Mouse (Mus musculus): ENCODE measurements around the gene Cdc42se2.

Cdc42se2 gene

GRCm38 (mm10) chr11:54793173-54793572 is 5.7 kb upstream of the Cdc42se2 start:
- DNase-seq (ENCODE audit: low read depth, low spot score), result no peak

DNA sequence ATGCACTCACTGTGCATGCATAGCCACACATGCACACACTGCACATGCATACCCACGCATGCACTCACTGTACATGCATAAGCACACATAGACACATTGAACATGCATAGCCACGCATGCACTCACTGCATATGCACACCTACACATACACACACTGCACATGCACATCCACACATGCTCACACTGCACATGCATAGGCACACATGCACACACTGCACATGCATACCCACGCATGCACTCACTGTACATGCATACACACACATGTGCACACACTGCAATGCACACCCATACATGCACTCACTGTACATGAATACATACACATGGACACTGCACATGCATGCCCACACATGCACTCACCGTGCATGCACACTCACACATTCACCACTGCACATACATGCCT is 4.0 kb upstream of the Cdc42se2 start:
- DNase-seq (ENCODE audit: low read depth, low spot score), result no peak

DNA sequence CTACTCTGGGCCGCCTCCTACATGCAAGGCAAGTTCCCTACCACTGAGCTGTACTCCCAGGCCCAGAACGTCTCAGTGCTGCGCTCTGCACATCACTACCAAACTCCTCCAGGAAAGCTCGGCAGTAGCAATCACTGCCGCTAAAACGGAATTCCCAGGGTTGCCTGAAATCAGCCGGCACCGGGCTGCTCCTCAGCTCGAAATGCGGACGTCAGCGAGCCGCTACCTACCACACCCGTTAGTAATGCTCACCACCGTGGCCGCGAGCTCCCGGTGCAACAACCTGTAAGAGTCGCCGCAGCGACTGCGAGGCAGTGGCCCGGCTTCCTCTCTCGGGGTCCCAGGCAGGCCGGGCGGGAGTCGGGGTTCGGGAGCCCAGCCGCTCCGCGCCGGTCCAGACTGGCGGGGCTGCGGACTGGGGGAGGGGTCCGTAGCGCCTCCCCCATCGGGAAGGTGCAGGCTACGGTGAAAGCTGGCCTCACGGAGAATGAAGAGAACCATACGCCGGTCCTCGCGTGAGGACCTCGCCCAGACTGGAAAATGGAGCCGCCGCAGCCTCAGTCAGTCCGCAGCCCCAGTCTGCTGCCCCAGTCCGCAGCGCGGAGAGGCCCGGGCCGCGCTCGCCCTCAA is 502 bp downstream of the Cdc42se2 start:
- DNase-seq (ENCODE audit: low read depth, low spot score), result peak; percentile 24

GRCm38 (mm10) chr11:54785566-54785965 is 1.9 kb downstream of the Cdc42se2 start:
- DNase-seq (ENCODE audit: low read depth, low spot score), result no peak

- no peak for DNase-seq (ENCODE audit: low read depth, low spot score)
These were observed 3.0 kb downstream of the Cdc42se2 start for GRCm38 (mm10) chr11:54784436-54784835.

DNA sequence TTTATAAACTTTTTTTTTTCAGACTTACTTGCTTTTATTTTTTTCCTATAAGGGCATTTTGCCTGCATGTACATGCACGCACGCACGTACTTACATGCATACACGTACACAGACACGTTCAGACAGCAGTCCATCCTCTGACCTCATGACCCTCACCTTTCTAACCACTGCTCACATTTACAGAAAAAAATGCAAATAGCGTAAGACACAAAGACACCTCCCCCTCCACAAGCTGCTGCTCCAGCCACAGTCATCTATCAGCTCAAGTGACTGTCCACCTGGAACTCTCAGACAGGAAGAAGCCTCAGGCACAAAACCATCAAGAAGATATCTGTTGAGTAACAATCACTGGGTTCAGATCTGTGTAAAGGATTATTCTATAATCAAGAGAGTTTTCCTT is 5.2 kb downstream of the Cdc42se2 start:
- no peak for DNase-seq (ENCODE audit: low read depth, low spot score)

DNA sequence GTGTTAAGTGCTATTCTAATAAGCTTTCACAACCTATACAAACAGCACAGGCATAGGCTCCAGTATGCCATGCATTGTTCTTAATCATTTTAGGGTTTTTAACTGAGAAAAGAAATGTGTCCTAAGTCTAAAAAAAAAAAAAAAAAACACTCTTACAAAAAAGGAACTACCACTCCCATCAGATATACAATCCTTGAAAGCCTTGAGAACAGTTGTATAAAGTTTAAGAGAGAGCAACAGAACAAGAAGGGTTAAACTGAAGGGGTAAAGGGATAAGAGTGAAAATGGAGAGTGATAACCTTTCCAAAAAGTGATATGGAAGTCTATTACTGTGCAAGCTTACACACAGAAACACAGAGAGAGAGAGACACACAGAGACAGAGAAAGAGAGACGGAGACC is 7.5 kb downstream of the Cdc42se2 start:
- no peak for DNase-seq (ENCODE audit: low read depth, low spot score)

GRCm38 (mm10) chr11:54778131-54778844 is 9.2 kb downstream of the Cdc42se2 start:
- DNase-seq (ENCODE audit: low read depth, low spot score), result peak; percentile 49

DNA sequence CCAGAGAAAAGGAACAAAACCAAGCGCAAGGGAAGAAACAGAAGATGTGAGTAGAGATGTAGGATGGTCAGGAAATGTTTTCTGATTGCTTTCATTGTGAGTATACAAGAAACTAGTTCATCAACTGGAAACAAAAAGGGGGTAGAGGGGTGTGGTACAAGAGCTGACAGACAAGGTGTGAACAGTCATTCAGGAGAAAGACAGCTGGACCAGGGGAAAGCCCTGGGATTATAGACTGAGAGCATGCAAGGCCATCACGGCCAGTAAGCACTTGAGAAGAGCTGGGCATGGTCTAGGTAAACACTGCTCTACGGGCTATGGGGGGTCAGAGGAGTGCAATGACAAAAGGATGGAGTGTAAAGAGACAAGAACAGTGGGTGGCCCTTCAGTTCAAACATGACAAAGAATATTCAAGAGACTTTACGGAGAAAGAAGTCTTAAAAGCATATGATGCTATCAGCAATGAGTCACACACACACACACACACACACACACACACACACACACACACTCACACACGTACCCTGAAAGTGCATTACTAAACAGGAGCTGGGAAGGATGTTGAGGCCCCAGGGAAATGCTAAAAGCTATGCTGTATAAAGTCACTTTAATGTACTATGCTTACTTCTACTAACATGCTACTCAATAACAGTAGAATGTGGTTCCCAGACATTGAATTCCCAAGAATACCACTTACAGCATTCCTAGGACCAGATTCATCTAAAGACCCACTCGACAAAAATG is 9.9 kb downstream of the Cdc42se2 start:
- DNase-seq (ENCODE audit: low read depth, low spot score), result no peak

DNA sequence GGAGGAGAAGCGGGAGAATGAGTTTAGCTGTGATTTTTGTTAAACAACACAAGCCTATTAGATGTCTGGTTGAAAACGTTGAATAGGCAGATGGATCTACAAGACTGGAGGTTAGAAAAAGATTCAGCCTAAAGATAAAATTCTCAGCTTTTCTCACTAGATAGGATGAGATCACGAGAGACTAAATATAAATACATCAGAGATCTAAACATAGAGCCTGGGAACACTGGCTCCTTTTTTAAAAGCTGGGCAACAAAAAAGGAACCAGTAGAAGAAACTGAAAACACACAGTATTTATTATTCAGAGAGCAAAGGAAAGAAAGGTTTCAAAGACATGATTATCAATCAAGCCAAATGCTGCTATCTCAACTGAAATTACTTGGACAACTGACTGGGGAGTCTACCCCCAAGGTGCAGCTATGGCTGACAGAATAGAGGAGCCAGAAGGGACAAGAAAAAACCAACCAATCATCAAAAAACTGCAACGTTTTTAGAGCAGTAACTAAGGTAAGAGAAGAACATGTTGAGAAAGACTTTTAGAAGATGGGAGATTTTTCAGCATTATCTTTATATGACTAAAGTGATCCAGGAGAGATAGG is 10.6 kb downstream of the Cdc42se2 start:
- DNase-seq (ENCODE audit: low read depth, low spot score), result no peak

GRCm38 (mm10) chr11:54776367-54776701 is 11.1 kb downstream of the Cdc42se2 start:
- no peak for DNase-seq (ENCODE audit: low read depth, low spot score)

- DNase-seq (ENCODE audit: low read depth, low spot score), result no peak
These were observed 11.7 kb downstream of the Cdc42se2 start for GRCm38 (mm10) chr11:54775628-54776366.

DNA sequence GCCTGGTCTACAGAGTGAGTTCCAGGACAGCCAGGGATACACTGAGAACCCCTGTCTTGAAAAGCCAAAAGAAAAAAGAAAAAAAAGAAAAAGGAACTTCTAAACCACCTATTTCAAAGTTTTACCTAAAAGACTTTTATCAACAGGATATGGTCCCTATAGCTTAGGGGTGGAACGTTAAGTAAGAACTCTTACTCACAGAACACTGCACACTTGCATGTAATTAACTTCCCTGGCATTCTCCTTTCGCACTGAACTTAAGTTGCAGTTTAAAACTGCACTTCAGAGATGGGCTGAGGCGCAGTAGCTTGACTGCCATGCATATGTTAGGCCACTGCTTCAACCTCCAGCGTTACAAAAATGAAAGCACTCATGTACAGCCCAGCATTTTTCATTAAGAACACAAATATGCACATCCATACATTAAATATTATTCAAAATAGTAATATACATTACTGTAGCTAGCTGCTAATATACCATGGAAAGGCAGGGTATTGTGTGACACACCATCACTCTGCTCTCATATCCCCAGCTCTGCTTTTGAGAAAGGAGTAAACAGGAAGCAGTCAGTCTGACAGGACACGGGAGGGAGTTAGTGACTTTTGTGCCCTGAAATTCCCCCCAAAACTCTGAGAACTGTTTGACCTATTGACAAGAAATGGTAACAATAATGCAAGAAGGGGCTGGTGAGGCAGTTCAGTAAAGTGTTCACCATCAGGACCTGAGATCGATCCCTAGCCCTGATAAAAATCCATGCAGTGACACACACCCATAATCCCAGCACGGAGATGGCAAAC is 13.0 kb downstream of the Cdc42se2 start:
- no peak for DNase-seq (ENCODE audit: low read depth, low spot score)

GRCm38 (mm10) chr11:54771549-54771948 is 15.9 kb downstream of the Cdc42se2 start:
- no peak for DNase-seq (ENCODE audit: low read depth, low spot score)

DNA sequence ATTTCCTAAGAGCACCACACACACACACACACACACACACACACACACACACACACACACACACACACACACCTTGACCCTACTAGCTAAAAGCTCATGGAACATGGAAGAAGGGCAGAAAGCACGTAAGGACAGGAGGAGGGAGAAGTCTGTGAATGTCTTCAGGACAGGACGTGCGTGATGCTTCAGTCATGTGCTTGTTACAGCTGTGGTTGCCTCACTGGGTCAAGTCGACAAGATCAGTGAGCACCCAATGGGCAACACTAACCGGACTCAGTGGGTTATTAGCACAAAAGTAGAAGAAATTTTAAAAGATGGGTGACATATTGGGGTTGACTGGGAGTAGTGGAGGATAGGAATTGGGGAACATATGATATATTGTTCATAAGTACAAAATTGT is 17.6 kb downstream of the Cdc42se2 start:
- no peak for DNase-seq (ENCODE audit: low read depth, low spot score)

DNA sequence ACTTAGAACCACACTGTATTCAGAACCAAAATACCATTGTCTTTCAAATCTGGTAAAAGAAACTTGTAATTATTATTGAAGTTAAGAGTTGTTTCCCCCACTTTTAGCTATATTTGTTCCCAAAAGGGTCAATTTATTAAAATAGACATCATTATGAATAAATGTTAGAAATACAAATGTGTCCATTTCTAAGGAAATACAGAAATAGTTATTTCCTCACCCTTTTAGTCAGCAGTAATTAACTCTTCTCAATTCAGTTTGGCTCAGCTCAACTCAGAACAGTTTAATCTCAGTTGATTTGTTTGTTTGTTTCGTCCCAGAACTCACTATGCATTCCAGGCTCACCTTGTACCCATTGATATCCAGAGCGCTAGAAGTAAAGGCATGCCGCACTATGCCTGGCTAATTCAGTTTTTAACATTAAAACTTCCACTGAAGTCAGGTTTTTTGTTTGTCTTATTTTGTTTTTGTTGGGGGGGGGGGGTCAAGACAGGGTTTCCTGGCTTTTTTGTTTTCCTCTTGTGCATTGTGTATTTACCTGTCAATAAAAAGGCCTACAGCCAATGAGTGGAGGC is 19.3 kb downstream of the Cdc42se2 start:
- no peak for DNase-seq (ENCODE audit: low read depth, low spot score)

GRCm38 (mm10) chr11:54764759-54765158 is 22.7 kb downstream of the Cdc42se2 start:
- no peak for DNase-seq (ENCODE audit: low read depth, low spot score)

GRCm38 (mm10) chr11:54764026-54764425 is 23.4 kb downstream of the Cdc42se2 start:
- no peak for DNase-seq (ENCODE audit: low read depth, low spot score)

DNA sequence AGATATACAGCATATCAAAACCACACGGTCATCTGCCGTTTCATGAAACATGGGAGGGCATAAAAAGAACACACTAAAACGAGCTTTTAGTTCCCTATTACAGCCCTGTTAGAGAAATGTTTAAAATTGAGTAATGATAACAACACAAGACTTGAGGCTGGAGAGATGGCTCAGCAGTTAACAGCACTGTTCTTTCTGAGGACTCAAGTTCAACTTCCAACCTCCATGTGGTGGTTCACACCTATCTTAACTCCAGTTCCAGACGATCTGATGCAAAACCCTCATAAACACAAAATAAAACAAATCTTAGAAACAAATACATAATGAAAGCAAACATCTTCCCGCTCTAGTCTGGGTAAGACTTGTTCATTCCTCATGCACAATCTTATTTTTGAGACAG is 24.7 kb downstream of the Cdc42se2 start:
- no peak for DNase-seq (ENCODE audit: low read depth, low spot score)

GRCm38 (mm10) chr11:54757993-54758392 is 29.5 kb downstream of the Cdc42se2 start:
- DNase-seq (ENCODE audit: low read depth, low spot score), result peak; percentile 22

All from skeletal muscle tissue, adult 2 months (tissue).